Mouse (Mus musculus) embryonic facial prominence, embryonic 13.5 days (tissue): ENCODE results near the gene Hsf4. TPM values are rescaled to one million over a fixed set of nuclear protein-coding genes. Genes with fewer than 3 reads are reported as not detected.

Experiments
- ATAC-seq: fragments of 200-750 bp; cut with Nextera tagmentation; 2 replicates; pipeline ENCODE4 v1.8.0; 2017; ENCODE audit warnings: low read depth; ENCODE audit not compliant: insufficient number of reproducible peaks, insufficient read depth, low FRiP score, low TSS enrichment
- H3K27ac ChIP-seq: fragments of 300-500 bp; sonication (generic); 2 replicates; pipeline ENCODE4 v1.5.1; 2015; ENCODE audit warnings: moderate library complexity, mild to moderate bottlenecking, inconsistent platforms
- H3K27me3 ChIP-seq: fragments of 300-500 bp; sonication (generic); 2 replicates; pipeline ENCODE4 v1.6.1; 2015; ENCODE audit warnings: mild to moderate bottlenecking, inconsistent platforms
- H3K36me3 ChIP-seq: fragments of 300-500 bp; sonication (generic); 2 replicates; pipeline ENCODE4 v1.6.1; 2015; ENCODE audit warnings: mild to moderate bottlenecking, inconsistent platforms
- H3K4me1 ChIP-seq: fragments of 300-500 bp; sonication (generic); 2 replicates; pipeline ENCODE4 v1.6.1; 2015; ENCODE audit warnings: inconsistent platforms
- H3K4me2 ChIP-seq: fragments of 300-500 bp; sonication (generic); 2 replicates; pipeline ENCODE4 v1.6.1; 2015; ENCODE audit warnings: moderate library complexity, mild to moderate bottlenecking, inconsistent platforms
- H3K4me3 ChIP-seq: fragments of 300-500 bp; sonication (generic); 2 replicates; pipeline ENCODE4 v1.5.1; 2015; ENCODE audit warnings: mild to moderate bottlenecking, inconsistent platforms
- H3K9ac ChIP-seq: fragments of 300-500 bp; sonication (generic); 2 replicates; pipeline ENCODE4 v1.6.1; 2015; ENCODE audit warnings: mild to moderate bottlenecking, inconsistent platforms
- H3K9me3 ChIP-seq: fragments of 300-500 bp; sonication (generic); 2 replicates; pipeline ENCODE4 v1.6.1; 2016; ENCODE audit warnings: inconsistent platforms
- WGBS: fragments of 180-500 bp; shearing (Covaris S2); methylation state at CpG from one replicate; pipeline ENCODE4 v1.1.7; 2015; ENCODE audit warnings: mixed read lengths; 5-methylcytosine and 5-hydroxymethylcytosine counted together
- polyA plus RNA-seq: library from polyadenylated mRNA; unstranded; fragments of >200 nt; fragmentation: Nextera tagmentation; extraction: Ambion mirVana; gene quantifications from 2 replicates; pipeline ENCODE4 v1.2.1, GENCODE M21; 2015

Hsf4 gene
- polyA plus RNA-seq, 1 experiment from 2014 or later = 0.13 TPM

GRCm38 (mm10) chr8:105260371-105261099 lies 9.1 kb upstream of the Hsf4 start:
- ATAC-seq = no peak
- H3K4me2 ChIP-seq = peak overlapping the region; percentile 68; the same call in 1 of the 2 replicates
- no peaks in the 10 kb centered on the region for H3K9me3 ChIP-seq
- H3K27ac ChIP-seq = no peak overlapping the region
- H3K4me3 ChIP-seq = no peak overlapping the region
- H3K36me3 ChIP-seq = no peaks in the 10 kb centered on the region
- no peak overlapping the region for H3K9ac ChIP-seq
- H3K4me1 ChIP-seq = peaks cover 28% of the 10 kb centered on the region
- H3K27me3 ChIP-seq = peaks cover 87% of the 10 kb centered on the region
- WGBS = 63% methylated on average over 7 of the region's 7 CpGs

GRCm38 (mm10) chr8:105261326-105261980 lies 8.1 kb upstream of the Hsf4 start:
- no peaks in the 10 kb centered on the region for H3K9me3 ChIP-seq
- H3K4me3 ChIP-seq = no peak overlapping the region
- peaks cover 87% of the 10 kb centered on the region for H3K27me3 ChIP-seq
- ATAC-seq = no peak
- no peaks in the 10 kb centered on the region for H3K36me3 ChIP-seq
- no peak overlapping the region for H3K27ac ChIP-seq
- H3K9ac ChIP-seq = no peak overlapping the region
- H3K4me2 ChIP-seq = no peak overlapping the region
- 83% methylated on average over 12 of the region's 12 CpGs for WGBS
- H3K4me1 ChIP-seq = peaks cover 25% of the 10 kb centered on the region

DNA sequence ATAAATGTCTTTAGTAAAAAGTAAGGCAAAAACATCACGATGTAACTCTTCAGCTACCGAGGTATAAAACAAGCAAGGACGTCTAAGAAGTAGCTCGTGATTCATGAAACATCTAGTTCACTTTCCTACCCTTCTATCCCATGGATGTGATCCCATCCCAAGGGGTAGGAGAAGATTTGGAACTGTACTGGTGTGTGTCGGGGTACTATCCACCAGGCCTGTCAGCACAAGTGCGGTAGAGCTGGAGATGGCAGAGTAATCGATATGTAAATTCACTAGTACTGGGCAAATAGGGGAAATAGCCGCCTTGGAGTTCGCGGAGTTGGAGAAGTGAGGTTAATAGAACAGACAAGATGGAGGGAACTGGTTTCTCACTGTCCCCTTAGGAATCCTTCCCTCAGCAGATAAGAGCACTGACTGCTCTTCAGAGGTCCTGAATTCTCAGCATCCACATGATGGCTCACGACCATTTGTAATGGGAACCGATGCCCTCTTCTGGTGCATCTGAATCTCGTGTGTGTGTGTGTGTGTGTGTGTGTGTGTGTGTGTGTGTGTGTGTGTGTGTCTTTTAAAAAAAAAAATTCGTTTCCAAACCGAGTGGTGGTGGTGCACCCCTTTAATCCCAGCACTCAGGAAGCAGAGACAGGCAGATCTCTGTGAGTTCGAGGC lies 6.2 kb upstream of the Hsf4 start:
- H3K27ac ChIP-seq = no peak overlapping the region
- no peak for ATAC-seq
- H3K9ac ChIP-seq = no peak overlapping the region
- H3K4me1 ChIP-seq = peaks cover 32% of the 10 kb centered on the region
- peak overlapping the region; percentile 86 for H3K4me2 ChIP-seq
- H3K36me3 ChIP-seq = no peaks in the 10 kb centered on the region
- peaks cover 89% of the 10 kb centered on the region for H3K27me3 ChIP-seq
- 37% methylated on average over 15 of the region's 16 CpGs for WGBS
- peak overlapping the region; percentile 69 for H3K4me3 ChIP-seq
- H3K9me3 ChIP-seq = no peaks in the 10 kb centered on the region

- H3K36me3 ChIP-seq = no peaks in the 10 kb centered on the region
- ATAC-seq = peak; percentile 37; the same call in 1 of the 2 replicates
- H3K9ac ChIP-seq = peak within 1 kb of the TSS; percentile 72
- peak within 1 kb of the TSS; percentile 86 for H3K4me2 ChIP-seq
- H3K9me3 ChIP-seq = no peaks in the 10 kb centered on the region
- peaks cover 32% of the 10 kb centered on the region for H3K4me1 ChIP-seq
- H3K4me3 ChIP-seq = peak within 1 kb of the TSS; percentile 69
- H3K27ac ChIP-seq = no peak within 1 kb of the TSS
- peaks cover 89% of the 10 kb centered on the region for H3K27me3 ChIP-seq
- WGBS = under 1% methylated on average over 54 of the region's 54 CpGs
Observed at GRCm38 (mm10) chr8:105264024-105264982, 5.3 kb upstream of the Hsf4 start, which contains the start of the genes Tradd and Fbxl8. Tradd (minus strand) TSS chr8:105264609. Fbxl8 (plus strand) TSS chr8:105264648.

DNA sequence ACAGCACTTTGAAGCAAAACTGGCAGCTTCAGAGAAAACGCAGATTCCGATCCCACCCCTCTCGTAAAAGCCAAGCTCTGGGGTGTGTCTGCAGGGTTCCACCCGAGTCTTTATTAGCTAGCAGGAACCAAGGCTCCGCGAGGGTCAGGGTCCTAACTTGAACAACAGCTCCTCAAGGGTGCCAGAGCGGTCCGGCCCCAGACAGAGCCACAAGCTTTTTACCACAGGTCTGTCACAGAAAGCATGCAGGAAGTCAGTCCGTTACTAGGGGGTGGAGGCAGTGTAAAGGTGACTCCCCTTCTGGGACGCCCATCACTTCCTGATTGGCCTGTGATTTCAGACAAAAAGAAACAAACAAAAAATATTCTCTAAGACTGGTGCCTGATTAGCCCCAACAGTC lies 4.5 kb upstream of the Hsf4 start:
- WGBS = 17% methylated on average over 10 of the region's 10 CpGs
- Histone ChIP-seq H3K4me2 (peak overlapping the region; percentile 86), H3K4me3 (peak overlapping the region; percentile 69), H3K27ac (no peak overlapping the region), H3K27me3 (peaks cover 89% of the 10 kb centered on the region), H3K36me3 (no peaks in the 10 kb centered on the region), H3K9me3 (no peaks in the 10 kb centered on the region), H3K4me1 (peaks cover 32% of the 10 kb centered on the region), H3K9ac (0 out of 2 replicates have a peak overlapping the region, but pooled peaks have one; percentile 7)
- ATAC-seq = no peak

GRCm38 (mm10) chr8:105266775-105267174 lies 2.8 kb upstream of the Hsf4 start:
- Histone ChIP-seq H3K9me3 (no peaks in the 10 kb centered on the region), H3K4me1 (peaks cover 42% of the 10 kb centered on the region), H3K27ac (no peak overlapping the region), H3K4me2 (no peak overlapping the region), H3K27me3 (peaks cover 90% of the 10 kb centered on the region), H3K4me3 (no peak overlapping the region), H3K9ac (no peak overlapping the region), H3K36me3 (no peaks in the 10 kb centered on the region)
- WGBS = 16% methylated on average over 13 of the region's 13 CpGs
- no peak for ATAC-seq

DNA sequence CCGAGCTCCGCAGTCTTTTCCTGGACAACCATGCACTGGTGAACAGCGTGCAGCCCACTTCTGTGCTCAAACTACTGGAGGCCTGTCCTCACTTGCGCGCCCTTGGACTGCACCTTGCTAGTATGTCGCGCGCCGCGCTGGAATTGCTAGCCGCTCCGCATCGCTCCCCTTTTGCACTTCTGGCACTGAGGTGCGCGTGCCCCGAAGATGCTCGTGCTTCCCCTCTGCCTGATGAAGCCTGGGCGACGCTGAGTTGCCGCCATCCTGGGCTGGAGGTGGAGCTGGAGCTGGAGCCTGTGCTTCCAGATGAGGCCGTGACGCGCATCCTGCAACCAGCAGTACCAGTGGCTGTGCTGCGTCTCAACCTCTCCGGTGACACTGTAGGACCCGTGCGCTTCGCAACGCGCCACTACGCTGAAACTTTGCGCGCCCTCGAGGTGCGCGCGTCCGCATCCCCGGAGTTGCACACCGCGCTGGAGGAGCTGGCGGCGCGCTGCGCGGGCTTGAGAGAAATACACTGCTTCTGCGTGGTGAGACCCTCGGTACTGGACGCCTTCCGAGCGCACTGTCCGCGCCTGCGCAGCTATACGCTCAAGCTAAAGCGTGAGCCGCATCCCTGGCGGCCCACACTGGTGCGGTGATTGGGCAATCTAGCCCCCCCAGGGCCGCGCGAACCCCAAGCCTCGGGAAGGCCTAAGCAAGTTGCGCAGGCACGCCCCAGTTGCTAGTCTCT lies 1.1 kb upstream of the Hsf4 start:
- Histone ChIP-seq H3K4me1 (peaks cover 45% of the 10 kb centered on the region), H3K4me3 (peak overlapping the region; percentile 51), H3K27me3 (peaks cover 95% of the 10 kb centered on the region), H3K27ac (no peak overlapping the region), H3K9ac (peak overlapping the region; percentile 64), H3K4me2 (peak overlapping the region; percentile 93), H3K9me3 (no peaks in the 10 kb centered on the region), H3K36me3 (no peaks in the 10 kb centered on the region)
- peak; percentile 66 for ATAC-seq
- WGBS = 1% methylated on average over 65 of the region's 65 CpGs

- WGBS = under 1% methylated on average over 10 of the region's 10 CpGs
- no peaks in the 10 kb centered on the region for H3K36me3 ChIP-seq
- peaks cover 95% of the 10 kb centered on the region for H3K27me3 ChIP-seq
- ATAC-seq = no peak; the same call in 1 of the 2 replicates
- peaks cover 45% of the 10 kb centered on the region for H3K4me1 ChIP-seq
- peak overlapping the region; percentile 93 for H3K4me2 ChIP-seq
- H3K4me3 ChIP-seq = peak overlapping the region; percentile 51
- H3K9ac ChIP-seq = peak overlapping the region; percentile 64
- H3K27ac ChIP-seq = no peak overlapping the region
- H3K9me3 ChIP-seq = no peaks in the 10 kb centered on the region
Observed at GRCm38 (mm10) chr8:105269075-105269458, 534 bp upstream of the Hsf4 start.

DNA sequence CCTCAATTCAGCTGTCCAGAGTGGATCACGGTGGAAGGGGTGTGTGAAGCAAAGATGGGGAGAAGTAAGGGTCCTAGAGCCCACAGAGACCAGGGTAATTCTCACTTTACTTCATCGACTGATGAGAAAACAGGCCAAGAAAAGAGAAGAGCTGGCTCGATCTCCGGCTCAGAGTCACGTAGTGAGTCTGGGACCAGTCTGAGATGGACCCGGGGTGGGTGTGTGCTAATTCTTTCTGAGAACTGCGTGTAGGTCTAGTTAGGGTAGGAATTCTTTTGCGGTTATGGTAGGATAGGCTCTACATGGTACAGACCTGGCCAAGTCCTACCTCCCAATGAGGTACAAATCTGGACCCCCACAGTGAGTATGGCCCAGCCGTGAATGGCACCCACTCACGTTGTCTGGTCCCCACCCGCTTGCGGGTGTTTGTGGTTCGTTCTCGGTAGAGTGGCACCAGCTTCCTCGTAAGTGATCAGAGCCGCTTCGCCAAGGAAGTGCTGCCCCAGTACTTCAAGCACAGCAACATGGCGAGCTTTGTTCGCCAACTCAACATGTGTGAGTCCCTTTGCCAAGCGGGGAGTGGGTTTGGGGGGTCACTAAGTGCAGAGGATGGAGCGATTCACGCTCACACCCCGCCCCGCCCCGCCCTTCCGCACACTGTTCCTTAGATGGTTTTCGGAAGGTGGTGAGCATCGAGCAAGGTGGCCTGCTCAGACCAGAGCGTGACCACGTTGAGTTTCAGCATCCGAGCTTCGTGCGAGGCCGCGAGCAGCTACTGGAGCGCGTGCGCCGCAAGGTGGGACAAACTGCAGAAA lies 707 bp downstream of the Hsf4 start:
- Histone ChIP-seq H3K4me3 (peak overlapping the region; percentile 51), H3K4me1 (peaks cover 40% of the 10 kb centered on the region), H3K4me2 (peak overlapping the region; percentile 93), H3K9me3 (no peaks in the 10 kb centered on the region), H3K36me3 (no peaks in the 10 kb centered on the region), H3K9ac (peak overlapping the region; percentile 64), H3K27ac (no peak overlapping the region), H3K27me3 (peaks cover 100% of the 10 kb centered on the region)
- 3% methylated on average over 39 of the region's 39 CpGs for WGBS
- ATAC-seq = no peak

- Histone ChIP-seq H3K4me1 (peaks cover 45% of the 10 kb centered on the region), H3K9ac (0 out of 2 replicates have a peak overlapping the region, but pooled peaks have one; percentile 6), H3K27me3 (peaks cover 100% of the 10 kb centered on the region), H3K27ac (no peak overlapping the region), H3K9me3 (no peaks in the 10 kb centered on the region), H3K4me3 (peak overlapping the region; percentile 20), H3K36me3 (no peaks in the 10 kb centered on the region), H3K4me2 (peak overlapping the region; percentile 93)
- 4% methylated on average over 11 of the region's 11 CpGs for WGBS
- ATAC-seq = no peak
Observed at GRCm38 (mm10) chr8:105270916-105271186, 1.2 kb downstream of the Hsf4 start.
